Mouse (Mus musculus): Measurements from ENCODE around the gene Glra4. TPM values are rescaled to one million over a fixed set of nuclear protein-coding genes. Genes with fewer than 3 reads are reported as not detected.

Glra4 gene
- polyA plus RNA-seq, 1 experiment from 2014 or later, result not detected

DNA sequence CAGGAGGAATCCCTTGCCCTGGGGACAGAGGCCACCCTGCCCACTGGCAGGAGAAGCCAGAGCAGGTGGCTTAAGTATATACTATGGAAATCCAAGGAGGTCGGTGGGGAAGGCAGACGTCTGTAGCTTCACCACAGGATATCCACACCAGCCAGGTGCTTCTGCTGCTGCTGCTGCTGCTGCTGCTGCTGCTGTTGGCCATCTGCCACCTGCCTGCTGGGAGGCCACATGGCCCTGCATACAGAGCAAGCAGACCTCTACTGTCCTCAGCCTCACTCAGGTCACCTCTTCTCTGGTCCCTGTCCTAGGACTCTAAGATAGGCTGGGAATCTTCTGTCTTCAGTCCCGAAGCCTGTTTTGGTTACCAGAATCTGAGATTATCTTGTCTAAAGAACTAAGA lies 1.9 kb downstream of the Glra4 start:
- WGBS, result 83% methylated on average over 3 of the region's 3 CpGs

DNA sequence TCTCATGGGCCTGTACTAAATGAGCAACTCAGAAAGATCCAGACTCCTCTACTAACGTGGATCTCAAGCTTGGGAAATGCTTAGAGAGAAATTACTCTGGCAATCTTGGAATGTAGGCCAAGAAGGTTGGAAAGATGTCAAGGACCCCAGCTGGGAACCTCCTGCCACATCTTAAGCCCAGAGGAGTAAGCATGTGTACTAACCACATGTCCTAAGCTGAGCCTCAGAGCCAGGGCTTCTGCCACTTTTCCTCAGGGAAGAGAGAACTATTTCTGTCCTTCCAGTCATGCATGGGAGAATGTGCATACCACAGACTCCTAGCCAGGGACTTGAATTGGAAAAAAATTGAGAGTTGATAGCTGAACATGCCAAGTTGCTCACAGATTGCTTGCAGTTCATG lies 6.9 kb downstream of the Glra4 start:
- H3K4me1 ChIP-seq (ENCODE audit: control insufficient read depth, insufficient read depth, low read length), result no peaks in the 10 kb centered on the region
- 82% methylated on average over 1 of the region's 1 CpGs for WGBS
- DNase-seq (ENCODE audit: low spot score, missing footprints) (no peak), ATAC-seq (ENCODE audit: low FRiP score) (no peak)
- H3K36me3 ChIP-seq (ENCODE audit: control insufficient read depth, insufficient read depth, low read length), result no peaks in the 10 kb centered on the region
- no peaks in the 10 kb centered on the region for H3K9me3 ChIP-seq (ENCODE audit: control insufficient read depth, low read length)
- no peaks in the 10 kb centered on the region for H3K27me3 ChIP-seq (ENCODE audit: control insufficient read depth, insufficient read depth, low read length)
- H3K27ac ChIP-seq (ENCODE audit: low read depth, low read length), result no peak overlapping the region
- H3K4me2 ChIP-seq, result no peak overlapping the region
- no peak overlapping the region for H3K9ac ChIP-seq (ENCODE audit: low read length)
- no peak overlapping the region for H3K4me3 ChIP-seq (ENCODE audit: low read depth, low read length)

More for the DNA sequence above, 1.9 kb downstream of the Glra4 start:
- Histone ChIP-seq H3K4me3 (ENCODE audit: low read depth, low read length) (no peak overlapping the region), H3K27me3 (ENCODE audit: control insufficient read depth, insufficient read depth, low read length) (no peaks in the 10 kb centered on the region), H3K4me2 (no peak overlapping the region), H3K9me3 (ENCODE audit: control insufficient read depth, low read length) (no peaks in the 10 kb centered on the region), H3K4me1 (ENCODE audit: control insufficient read depth, insufficient read depth, low read length) (no peaks in the 10 kb centered on the region), H3K27ac (ENCODE audit: low read depth, low read length) (no peak overlapping the region), H3K36me3 (ENCODE audit: control insufficient read depth, insufficient read depth, low read length) (no peaks in the 10 kb centered on the region), H3K9ac (ENCODE audit: low read length) (no peak overlapping the region)
- DNase-seq (ENCODE audit: low spot score, missing footprints) (no peak), ATAC-seq (ENCODE audit: low FRiP score) (no peak)

DNA sequence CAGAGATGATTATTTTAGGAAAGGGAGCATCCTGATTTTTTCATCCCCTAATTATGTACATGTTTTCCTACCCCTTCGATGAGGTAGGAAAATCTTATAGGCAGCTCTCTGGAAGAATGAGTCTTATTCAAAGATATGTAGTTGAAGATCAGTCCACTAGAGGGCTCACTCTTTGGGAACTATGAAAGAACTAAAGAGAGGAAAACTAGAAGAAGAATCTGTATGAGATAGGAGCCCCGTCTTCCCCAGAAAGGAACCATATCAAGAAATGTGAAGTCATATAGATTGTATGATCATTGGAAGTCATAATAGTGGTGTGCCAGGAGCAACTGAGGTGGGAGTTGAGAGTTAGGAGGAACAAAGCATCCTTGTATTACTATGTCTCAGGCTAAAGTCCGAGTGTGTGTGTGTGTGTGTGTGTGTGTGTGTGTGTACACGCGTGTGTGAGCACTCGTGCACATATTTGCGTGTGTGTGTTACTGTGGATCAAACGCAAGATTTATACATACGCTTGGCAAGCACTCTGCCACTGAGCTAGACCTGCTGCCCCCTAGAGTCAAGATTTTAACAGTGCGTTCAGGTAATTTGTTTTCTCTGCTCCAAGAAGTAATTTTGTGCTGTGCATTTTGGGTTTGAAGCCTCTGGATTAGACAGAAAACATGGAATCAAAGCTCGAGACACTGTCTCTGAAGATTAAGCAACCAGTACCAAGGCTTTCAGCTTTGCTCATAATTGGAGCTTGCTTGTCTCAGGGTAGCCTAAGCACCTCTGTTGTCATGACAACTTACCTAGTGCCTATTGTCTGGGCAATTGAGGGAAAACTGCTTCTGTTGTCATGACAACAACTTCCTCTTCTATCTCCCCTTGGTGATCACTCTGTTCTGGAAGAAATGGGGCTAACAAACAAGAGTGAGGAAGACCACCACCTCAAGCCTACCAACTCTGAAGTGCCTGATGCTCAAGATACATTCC lies 18.6 kb downstream of the Glra4 start:
- Histone ChIP-seq H3K36me3 (ENCODE audit: control insufficient read depth, insufficient read depth, low read length) (no peaks in the 10 kb centered on the region), H3K9ac (ENCODE audit: low read length) (no peak overlapping the region), H3K4me2 (no peak overlapping the region), H3K27ac (ENCODE audit: low read depth, low read length) (no peak overlapping the region), H3K27me3 (ENCODE audit: control insufficient read depth, insufficient read depth, low read length) (no peaks in the 10 kb centered on the region), H3K9me3 (ENCODE audit: control insufficient read depth, low read length) (no peaks in the 10 kb centered on the region), H3K4me3 (ENCODE audit: low read depth, low read length) (no peak overlapping the region), H3K4me1 (ENCODE audit: control insufficient read depth, insufficient read depth, low read length) (no peaks in the 10 kb centered on the region)
- ATAC-seq (ENCODE audit: low FRiP score), result peak; percentile 55; the same call in 1 of the 2 replicates
- WGBS, result 67% methylated on average over 11 of the region's 11 CpGs
- DNase-seq (ENCODE audit: low spot score, missing footprints), result peak; percentile 86

DNA sequence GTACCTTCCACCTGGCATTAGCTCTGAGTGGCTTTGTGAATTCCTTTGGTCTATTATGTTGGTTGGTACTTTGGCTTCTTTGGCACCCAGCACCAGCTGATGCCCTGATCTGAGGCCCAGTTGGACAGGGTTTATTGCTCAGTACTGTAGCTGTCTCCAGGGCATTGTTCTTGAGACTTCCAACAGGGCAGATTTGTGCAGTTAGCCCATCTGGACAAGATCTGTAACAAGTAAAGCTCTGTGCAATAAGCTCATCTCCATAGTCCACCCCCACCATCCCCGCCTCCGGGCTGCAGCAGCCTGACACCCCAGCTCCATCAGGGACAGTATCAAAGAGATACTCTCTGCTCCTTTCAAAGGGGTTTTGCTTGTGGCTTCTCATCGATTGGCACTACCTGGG lies 24.5 kb downstream of the Glra4 start:
- 92% methylated on average over 3 of the region's 3 CpGs for WGBS
- no peak for DNase-seq (ENCODE audit: low spot score, missing footprints)

DNA sequence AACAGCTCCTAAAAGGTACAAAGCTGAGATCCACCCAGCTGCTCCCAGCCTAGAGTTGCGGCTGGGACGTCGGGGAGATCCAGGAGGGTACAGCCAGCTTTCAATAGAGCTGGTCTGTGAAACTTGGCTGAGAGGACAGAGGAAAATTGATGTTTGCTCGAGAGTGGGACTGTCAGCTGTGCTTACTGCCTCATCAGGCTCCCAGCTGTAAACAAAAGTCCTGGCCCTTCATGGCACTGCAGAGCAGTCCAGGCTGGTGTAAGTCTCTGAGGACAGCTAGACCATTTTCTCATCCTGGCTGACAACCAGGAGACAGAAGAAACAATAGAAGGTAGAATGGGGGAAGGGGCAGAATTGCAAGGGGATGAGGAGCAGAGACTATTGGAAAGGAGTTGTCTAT lies 30.6 kb downstream of the Glra4 start:
- no peaks in the 10 kb centered on the region for H3K27me3 ChIP-seq (ENCODE audit: control insufficient read depth, insufficient read depth, low read length)
- DNase-seq (ENCODE audit: low spot score, missing footprints) (no peak), ATAC-seq (ENCODE audit: low FRiP score) (no peak)
- no peak overlapping the region for H3K4me3 ChIP-seq (ENCODE audit: low read depth, low read length)
- H3K4me1 ChIP-seq (ENCODE audit: control insufficient read depth, insufficient read depth, low read length), result no peaks in the 10 kb centered on the region
- no peaks in the 10 kb centered on the region for H3K9me3 ChIP-seq (ENCODE audit: control insufficient read depth, low read length)
- H3K9ac ChIP-seq (ENCODE audit: low read length), result no peak overlapping the region
- WGBS, result 87% methylated on average over 4 of the region's 4 CpGs
- H3K27ac ChIP-seq (ENCODE audit: low read depth, low read length), result no peak overlapping the region
- no peaks in the 10 kb centered on the region for H3K36me3 ChIP-seq (ENCODE audit: control insufficient read depth, insufficient read depth, low read length)
- H3K4me2 ChIP-seq, result no peak overlapping the region

More for the DNA sequence above, 24.5 kb downstream of the Glra4 start:
- ATAC-seq (ENCODE audit: low FRiP score), result no peak
- no peak overlapping the region for H3K27ac ChIP-seq (ENCODE audit: low read depth, low read length)
- no peaks in the 10 kb centered on the region for H3K9me3 ChIP-seq (ENCODE audit: control insufficient read depth, low read length)
- no peak overlapping the region for H3K4me2 ChIP-seq
- H3K36me3 ChIP-seq (ENCODE audit: control insufficient read depth, insufficient read depth, low read length), result no peaks in the 10 kb centered on the region
- no peak overlapping the region for H3K9ac ChIP-seq (ENCODE audit: low read length)
- no peaks in the 10 kb centered on the region for H3K4me1 ChIP-seq (ENCODE audit: control insufficient read depth, insufficient read depth, low read length)
- H3K27me3 ChIP-seq (ENCODE audit: control insufficient read depth, insufficient read depth, low read length), result no peaks in the 10 kb centered on the region
- H3K4me3 ChIP-seq (ENCODE audit: low read depth, low read length), result no peak overlapping the region

DNA sequence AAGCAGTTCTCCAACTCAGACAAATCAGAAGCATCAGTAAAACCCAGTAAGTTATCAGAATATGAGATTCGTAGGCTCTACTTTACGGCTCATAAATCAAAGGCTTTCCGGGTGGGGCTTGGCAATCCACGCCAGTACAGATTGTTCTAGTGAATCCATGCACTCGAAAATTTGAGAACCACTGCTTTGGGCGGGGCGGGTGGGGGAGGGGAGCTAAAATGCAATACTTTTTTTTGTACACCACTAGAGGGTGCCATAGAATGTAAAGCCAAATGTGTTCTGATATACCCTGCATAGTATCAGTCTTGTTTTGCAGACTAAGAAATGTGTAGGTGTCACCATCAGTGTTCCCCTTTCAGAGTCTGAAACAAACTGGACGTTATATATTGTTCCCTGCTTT lies 35.3 kb downstream of the Glra4 start:
- 82% methylated on average over 8 of the region's 8 CpGs for WGBS
- Histone ChIP-seq H3K9ac (ENCODE audit: low read length) (no peak overlapping the region), H3K4me1 (ENCODE audit: control insufficient read depth, insufficient read depth, low read length) (no peaks in the 10 kb centered on the region), H3K27ac (ENCODE audit: low read depth, low read length) (no peak overlapping the region), H3K4me3 (ENCODE audit: low read depth, low read length) (no peak overlapping the region), H3K36me3 (ENCODE audit: control insufficient read depth, insufficient read depth, low read length) (no peaks in the 10 kb centered on the region), H3K4me2 (no peak overlapping the region), H3K27me3 (ENCODE audit: control insufficient read depth, insufficient read depth, low read length) (no peaks in the 10 kb centered on the region), H3K9me3 (ENCODE audit: control insufficient read depth, low read length) (no peaks in the 10 kb centered on the region)
- DNase-seq (ENCODE audit: low spot score, missing footprints), result no peak
- no peak for ATAC-seq (ENCODE audit: low FRiP score)

DNA sequence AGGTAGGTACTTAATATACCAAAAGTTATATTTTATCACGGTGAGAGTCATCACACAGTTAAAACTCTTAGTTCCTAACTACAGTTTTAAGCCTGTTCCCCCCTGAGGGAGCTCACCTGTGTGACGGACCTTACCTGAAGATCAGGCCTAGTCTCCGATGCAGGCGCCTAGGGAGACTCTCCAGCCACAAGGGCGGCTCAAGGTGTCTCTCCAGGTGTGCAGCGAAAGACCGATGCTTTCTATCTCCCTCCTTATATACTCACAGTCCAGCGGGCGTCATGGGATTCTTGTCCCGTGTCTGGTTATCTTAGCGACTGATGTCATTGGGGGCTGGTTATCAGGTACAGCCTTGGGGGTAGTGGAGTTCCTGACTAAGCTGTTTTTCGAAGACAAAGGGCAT lies 36.5 kb downstream of the Glra4 start, which contains the start of gene Morf4l2:
TSS of gene Morf4l2 (minus strand) at position 232 of the 400 bp plus-strand sequence.
- no peak within 1 kb of the TSS for H3K4me3 ChIP-seq (ENCODE audit: low read depth, low read length)
- H3K9ac ChIP-seq (ENCODE audit: low read length), result peak within 1 kb of the TSS; percentile 64; the same call in 1 of the 2 replicates
- H3K36me3 ChIP-seq (ENCODE audit: control insufficient read depth, insufficient read depth, low read length), result no peaks in the 10 kb centered on the region
- ATAC-seq (ENCODE audit: low FRiP score) (no peak), DNase-seq (ENCODE audit: low spot score, missing footprints) (no peak)
- peak within 1 kb of the TSS; percentile 80; the same call in 1 of the 2 replicates for H3K27ac ChIP-seq (ENCODE audit: low read depth, low read length)
- H3K27me3 ChIP-seq (ENCODE audit: control insufficient read depth, insufficient read depth, low read length), result no peaks in the 10 kb centered on the region
- H3K9me3 ChIP-seq (ENCODE audit: control insufficient read depth, low read length), result no peaks in the 10 kb centered on the region
- peak within 1 kb of the TSS; percentile 46 for H3K4me2 ChIP-seq
- H3K4me1 ChIP-seq (ENCODE audit: control insufficient read depth, insufficient read depth, low read length), result peaks cover 3% of the 10 kb centered on the region; the same call in 1 of the 2 replicates
- WGBS, result 88% methylated on average over 12 of the region's 12 CpGs

DNA sequence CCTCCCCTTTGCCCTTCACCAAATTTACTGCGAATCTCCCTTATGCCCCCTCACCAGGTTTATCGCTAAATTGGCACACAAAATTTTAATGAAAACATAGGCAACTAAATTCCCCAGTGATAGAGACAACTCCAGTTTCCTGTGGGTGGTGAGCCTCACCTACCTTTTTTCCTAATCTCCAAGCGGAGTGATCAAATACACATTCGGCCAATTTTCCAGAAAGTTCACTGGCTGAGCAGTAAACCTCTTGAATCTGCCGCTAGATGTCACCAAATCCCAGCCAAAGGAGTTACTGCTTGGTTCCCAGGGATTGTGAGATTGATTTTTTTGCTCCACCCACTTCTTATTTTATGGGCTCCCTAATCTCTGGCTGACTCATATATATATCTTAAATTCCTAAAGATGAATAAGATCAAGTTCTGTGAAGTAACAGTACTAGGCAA lies 37.3 kb downstream of the Glra4 start:
- Histone ChIP-seq H3K9me3 (ENCODE audit: control insufficient read depth, low read length) (no peaks in the 10 kb centered on the region), H3K27ac (ENCODE audit: low read depth, low read length) (peak overlapping the region; percentile 80; the same call in 1 of the 2 replicates), H3K4me2 (peak overlapping the region; percentile 46), H3K4me3 (ENCODE audit: low read depth, low read length) (peak overlapping the region; percentile 54; the same call in 1 of the 2 replicates), H3K4me1 (ENCODE audit: control insufficient read depth, insufficient read depth, low read length) (peaks cover 3% of the 10 kb centered on the region; the same call in 1 of the 2 replicates), H3K36me3 (ENCODE audit: control insufficient read depth, insufficient read depth, low read length) (no peaks in the 10 kb centered on the region), H3K9ac (ENCODE audit: low read length) (peak overlapping the region; percentile 64; the same call in 1 of the 2 replicates), H3K27me3 (ENCODE audit: control insufficient read depth, insufficient read depth, low read length) (no peaks in the 10 kb centered on the region)
- 24% methylated on average over 5 of the region's 5 CpGs for WGBS
- peak; percentile 90 for DNase-seq (ENCODE audit: low spot score, missing footprints)
- no peak for ATAC-seq (ENCODE audit: low FRiP score)

DNA sequence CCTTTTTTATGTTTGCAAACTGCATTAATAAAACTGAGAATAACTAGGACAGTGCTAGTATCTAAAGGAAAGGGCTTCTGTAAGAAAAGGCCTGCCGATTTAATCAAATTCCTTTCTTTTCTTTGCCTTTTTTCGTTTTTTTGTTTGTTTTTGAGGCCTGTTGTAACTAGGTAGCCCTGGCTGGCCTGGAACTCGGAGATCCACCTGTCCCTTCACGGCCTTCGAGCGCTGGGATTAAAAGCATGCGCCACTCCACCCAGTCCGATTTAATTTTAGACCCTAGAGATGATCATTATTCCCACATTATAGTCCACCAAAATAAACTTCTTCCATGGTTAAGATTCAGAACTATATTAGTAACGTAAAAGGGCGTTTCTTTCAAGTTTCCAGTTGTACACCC lies 37.7 kb downstream of the Glra4 start:
- WGBS, result 24% methylated on average over 10 of the region's 10 CpGs
- DNase-seq (ENCODE audit: low spot score, missing footprints), result no peak
- peak overlapping the region; percentile 46 for H3K4me2 ChIP-seq

More for the DNA sequence above, 37.7 kb downstream of the Glra4 start:
- Histone ChIP-seq H3K27ac (ENCODE audit: low read depth, low read length) (peak overlapping the region; percentile 80; the same call in 1 of the 2 replicates), H3K4me1 (ENCODE audit: control insufficient read depth, insufficient read depth, low read length) (peaks cover 3% of the 10 kb centered on the region; the same call in 1 of the 2 replicates), H3K36me3 (ENCODE audit: control insufficient read depth, insufficient read depth, low read length) (no peaks in the 10 kb centered on the region), H3K9ac (ENCODE audit: low read length) (peak overlapping the region; percentile 64; the same call in 1 of the 2 replicates), H3K4me3 (ENCODE audit: low read depth, low read length) (peak overlapping the region; percentile 54), H3K27me3 (ENCODE audit: control insufficient read depth, insufficient read depth, low read length) (no peaks in the 10 kb centered on the region), H3K9me3 (ENCODE audit: control insufficient read depth, low read length) (no peaks in the 10 kb centered on the region)
- no peak for ATAC-seq (ENCODE audit: low FRiP score)
